Mouse (Mus musculus) liver, postnatal 0 days (tissue): ENCODE measurements around the gene Olfr685. TPM values are rescaled to one million over a fixed set of nuclear protein-coding genes. Genes with fewer than 3 reads are reported as not detected.

Experiments used
- ATAC-seq: fragments of 200-750 bp; cut with Nextera tagmentation; 2 replicates; pipeline ENCODE4 v1.8.0; 2017; ENCODE audit warnings: mild to moderate bottlenecking, moderate library complexity
- DNase-seq: peaks from one replicate; pipeline ENCODE4 v3.0.0-alpha.2; 2016
- H3K27ac ChIP-seq: fragments of 300-500 bp; sonication (generic); 2 replicates; pipeline ENCODE4 v1.5.1; 2014; ENCODE audit warnings: antibody characterized with exemption, moderate library complexity, mild to moderate bottlenecking, low read depth
- H3K27me3 ChIP-seq: fragments of 300-500 bp; sonication (generic); 2 replicates; pipeline ENCODE4 v1.6.1; 2014; ENCODE audit warnings: low read length, control low read depth, mixed read lengths; ENCODE audit not compliant: insufficient read depth
- H3K36me3 ChIP-seq: fragments of 300-500 bp; sonication (generic); replicated peaks from 2 replicates; pipeline ENCODE4 v1.6.1; 2014; ENCODE audit warnings: mild to moderate bottlenecking, control low read depth, low read length, moderate library complexity, mixed read lengths; ENCODE audit not compliant: insufficient read depth
- H3K4me1 ChIP-seq: fragments of 300-500 bp; sonication (generic); 2 replicates; pipeline ENCODE4 v1.6.1; 2014; ENCODE audit warnings: antibody characterized with exemption, mild to moderate bottlenecking, control low read depth; ENCODE audit not compliant: insufficient read depth
- H3K4me2 ChIP-seq: fragments of 300-500 bp; sonication (generic); 2 replicates; pipeline ENCODE4 v1.6.1; 2014; ENCODE audit warnings: low read depth, mild to moderate bottlenecking, low read length, moderate library complexity, mixed read lengths
- H3K4me3 ChIP-seq: fragments of 300-500 bp; sonication (generic); 2 replicates; pipeline ENCODE4 v1.5.1; 2014; ENCODE audit warnings: low read depth, low read length
- H3K9ac ChIP-seq: fragments of 300-500 bp; sonication (generic); replicated peaks from 2 replicates; pipeline ENCODE4 v1.6.1; 2014; ENCODE audit warnings: mild to moderate bottlenecking, moderate library complexity
- H3K9me3 ChIP-seq: fragments of 300-500 bp; sonication (generic); 2 replicates; pipeline ENCODE4 v1.6.1; 2016; ENCODE audit warnings: mild to moderate bottlenecking, control low read depth, low read length, mixed read lengths
- CTCF ChIP-seq: sonication (generic); IDR thresholded peaks from 2 replicates; pipeline ENCODE4 v1.5.1; 2016; ENCODE audit warnings: antibody characterized with exemption, low read depth
- EP300 ChIP-seq: IDR thresholded peaks from 2 replicates; pipeline ENCODE4 v1.6.1; 2016; ENCODE audit warnings: antibody characterized with exemption, low read depth, mild to moderate bottlenecking
- WGBS: fragments of 180-500 bp; shearing (Covaris S2); extraction: QIAGEN DNeasy Blood & Tissue Kit; methylation state at CpG from one replicate; pipeline ENCODE4 v1.1.7; 2014; ENCODE audit not compliant: insufficient replicate concordance; 5-methylcytosine and 5-hydroxymethylcytosine counted together
- polyA plus RNA-seq: library from polyadenylated mRNA; unstranded; fragments of >200 nt; fragmentation: Nextera tagmentation; extraction: Ambion mirVana; gene quantifications from 2 replicates; pipeline ENCODE4 v1.2.1, GENCODE M21; 2015

The Olfr685 gene
- polyA plus RNA-seq, 1 experiment from 2014 or later: not detected

DNA sequence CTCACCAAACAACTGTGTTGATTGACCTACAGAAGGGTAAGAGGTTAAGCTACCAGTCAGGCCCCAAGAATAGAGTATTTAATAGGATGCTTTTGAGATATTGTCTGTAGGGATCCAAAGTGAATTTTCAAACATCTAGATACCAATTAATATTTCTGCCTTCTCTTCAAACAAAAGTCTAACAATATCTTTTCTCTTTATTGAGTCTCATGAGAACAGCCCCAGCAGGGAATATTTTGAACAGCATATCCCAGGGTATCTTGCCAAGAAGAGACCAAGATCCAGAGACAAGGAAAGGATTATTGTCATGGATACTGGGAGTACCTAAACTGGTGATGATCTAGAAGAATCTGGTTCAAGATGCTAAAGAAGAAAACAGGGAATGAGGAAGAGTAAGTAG, 21.6 kb upstream of the Olfr685 start, which contains the start of gene Olfr686:
Gene Olfr686, minus strand, starts transcription at position 101 of the 400 bp plus-strand sequence.
- Histone ChIP-seq H3K4me1 (no peaks in the 10 kb centered on the region), H3K4me2 (no peak within 1 kb of the TSS), H3K4me3 (no peak within 1 kb of the TSS), H3K9ac (no peak within 1 kb of the TSS), H3K27ac (no peak within 1 kb of the TSS), H3K36me3 (no peaks in the 10 kb centered on the region), H3K9me3 (no peaks in the 10 kb centered on the region), H3K27me3 (no peaks in the 10 kb centered on the region)
- DNase-seq (no peak), ATAC-seq (no peak)
- TF ChIP-seq EP300: no peak
- TF ChIP-seq CTCF: no peak

DNA sequence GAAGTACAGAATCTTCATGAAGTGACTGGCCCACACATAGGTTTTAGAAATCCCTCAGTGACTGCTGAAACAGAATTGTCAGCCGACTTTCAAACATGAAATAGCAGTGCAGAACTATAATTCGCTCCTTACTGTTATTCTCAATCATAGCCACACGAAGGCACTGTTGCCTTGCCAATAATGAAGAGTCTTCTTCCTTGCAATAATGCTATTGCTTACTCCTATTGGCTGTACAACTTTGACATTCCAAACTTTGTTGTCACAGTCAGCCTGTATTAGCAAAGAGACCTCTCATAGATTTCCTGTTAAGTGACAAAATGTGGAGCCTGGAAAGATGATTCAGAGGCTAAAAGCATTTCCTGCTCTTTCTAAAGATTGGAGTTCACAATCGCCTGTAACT, 15.0 kb downstream of the Olfr685 start:
- H3K4me2 ChIP-seq: no peak overlapping the region
- no peaks in the 10 kb centered on the region for H3K4me1 ChIP-seq
- ATAC-seq: no peak
- H3K27me3 ChIP-seq: no peaks in the 10 kb centered on the region
- TF ChIP-seq CTCF (peak; percentile 51), EP300 (no peak)
- 47% methylated on average over 4 of the region's 4 CpGs for WGBS
- no peak overlapping the region for H3K9ac ChIP-seq
- H3K4me3 ChIP-seq: no peak overlapping the region
- H3K27ac ChIP-seq: no peak overlapping the region
- no peak for DNase-seq
- H3K9me3 ChIP-seq: no peaks in the 10 kb centered on the region
- H3K36me3 ChIP-seq: no peaks in the 10 kb centered on the region

DNA sequence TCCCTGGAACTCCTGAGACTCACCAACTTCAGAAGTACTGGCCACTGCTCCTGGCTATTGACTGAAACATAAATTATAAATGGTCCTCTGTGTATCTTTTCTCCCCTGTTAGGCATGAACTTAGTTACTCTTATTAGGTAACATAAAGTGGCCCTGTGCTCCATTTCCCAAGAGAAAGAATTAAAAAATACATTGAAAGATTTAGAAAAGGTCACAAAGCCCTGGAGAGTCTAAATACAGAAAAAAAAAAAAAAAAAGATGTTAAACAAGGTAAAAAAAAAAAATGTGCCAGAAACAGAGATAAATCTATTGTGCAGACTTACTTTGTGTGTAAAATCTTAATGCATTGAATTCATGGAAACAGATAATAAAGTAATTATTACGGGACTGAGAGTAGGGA, 22.3 kb downstream of the Olfr685 start, which contains the start of gene Olfr684:
Gene Olfr684, minus strand, starts transcription at position 101 of the 400 bp plus-strand sequence.
- H3K27me3 ChIP-seq: no peaks in the 10 kb centered on the region
- H3K9me3 ChIP-seq: no peaks in the 10 kb centered on the region
- no peak within 1 kb of the TSS for H3K4me2 ChIP-seq
- DNase-seq (no peak), ATAC-seq (no peak)
- no peak within 1 kb of the TSS for H3K4me3 ChIP-seq
- no peaks in the 10 kb centered on the region for H3K4me1 ChIP-seq
- TF ChIP-seq EP300: no peak
- TF ChIP-seq CTCF: no peak
- H3K27ac ChIP-seq: no peak within 1 kb of the TSS
- no peaks in the 10 kb centered on the region for H3K36me3 ChIP-seq
- WGBS: 55% methylated on average over 1 of the region's 1 CpGs
- H3K9ac ChIP-seq: no peak within 1 kb of the TSS

DNA sequence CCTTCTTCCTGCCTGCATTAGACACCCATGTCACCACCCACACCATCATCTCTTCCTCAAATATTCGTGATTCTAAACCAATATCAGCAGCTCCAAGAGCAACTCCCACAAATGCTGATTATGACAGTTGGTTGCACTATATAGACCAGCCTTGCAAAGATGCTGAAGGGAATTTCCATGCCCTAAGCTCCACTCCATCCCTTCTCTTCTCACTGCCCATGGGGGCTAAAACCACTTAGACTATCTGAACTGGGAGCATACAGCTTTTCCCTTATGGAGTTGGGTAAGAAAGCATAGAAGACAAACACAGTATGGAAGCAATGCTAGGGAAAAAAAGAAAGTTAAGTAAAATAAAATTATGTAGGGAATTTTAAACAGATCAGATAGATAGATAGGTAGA, 38.9 kb downstream of the Olfr685 start, which contains the start of gene Olfr683:
Gene Olfr683, minus strand, starts transcription at position 101 of the 400 bp plus-strand sequence.
- no peak for TF ChIP-seq EP300
- no peak for TF ChIP-seq CTCF
- Histone ChIP-seq H3K4me2 (no peak within 1 kb of the TSS), H3K4me3 (no peak within 1 kb of the TSS), H3K36me3 (no peaks in the 10 kb centered on the region), H3K9ac (no peak within 1 kb of the TSS), H3K4me1 (no peaks in the 10 kb centered on the region), H3K27ac (no peak within 1 kb of the TSS), H3K9me3 (no peaks in the 10 kb centered on the region), H3K27me3 (no peaks in the 10 kb centered on the region)
- 35% methylated on average over 1 of the region's 1 CpGs for WGBS
- ATAC-seq: no peak
- no peak for DNase-seq

DNA sequence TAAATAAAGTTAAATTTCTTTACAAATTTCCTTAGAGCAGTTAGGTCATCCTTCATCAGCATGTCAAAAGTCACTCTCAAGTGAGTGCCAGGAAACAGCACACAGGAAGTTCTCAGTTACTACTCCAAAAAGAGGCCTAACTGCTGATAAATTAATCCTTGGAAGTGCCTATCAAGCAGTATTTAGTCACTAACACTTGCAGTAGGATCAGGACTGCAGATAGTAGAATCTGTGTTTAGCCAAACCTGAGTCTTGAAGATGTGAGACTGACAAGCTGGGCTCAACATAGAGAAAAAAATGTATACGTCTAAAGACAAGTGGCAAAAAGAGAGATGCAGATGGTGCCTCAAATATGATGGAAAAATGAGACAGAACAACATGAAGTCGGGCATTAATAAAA, 44.5 kb downstream of the Olfr685 start:
- Histone ChIP-seq H3K9ac (no peak overlapping the region), H3K36me3 (no peaks in the 10 kb centered on the region), H3K4me2 (no peak overlapping the region), H3K27me3 (no peaks in the 10 kb centered on the region), H3K4me1 (no peaks in the 10 kb centered on the region), H3K27ac (no peak overlapping the region), H3K9me3 (no peaks in the 10 kb centered on the region), H3K4me3 (no peak overlapping the region)
- DNase-seq (no peak), ATAC-seq (no peak)
- TF ChIP-seq EP300 (no peak), CTCF (no peak)
- 56% methylated on average over 2 of the region's 2 CpGs for WGBS

Other genes starting within 250 kb of the Olfr685 start
- gene Olfr670, start 223.4 kb downstream of the Olfr685 start, polyA plus RNA-seq: not detected in 2 replicates
- not detected in 2 replicates for gene Olfr671, start 206.9 kb downstream of the Olfr685 start, polyA plus RNA-seq
- gene Olfr672, start 184.0 kb downstream of the Olfr685 start, polyA plus RNA-seq: not detected in 2 replicates
- gene Olfr675, start 157.6 kb downstream of the Olfr685 start, polyA plus RNA-seq: not detected in 2 replicates
- not detected in 2 replicates for gene Olfr676, start 153.3 kb downstream of the Olfr685 start, polyA plus RNA-seq
- gene Olfr677, start 134.6 kb downstream of the Olfr685 start, polyA plus RNA-seq: not detected in 2 replicates
- gene Olfr678, start 121.5 kb downstream of the Olfr685 start, polyA plus RNA-seq: not detected in 2 replicates
- gene Olfr679, start 104.8 kb downstream of the Olfr685 start, polyA plus RNA-seq: not detected in 2 replicates
- not detected in 2 replicates for gene Olfr680-ps1, start 93.2 kb downstream of the Olfr685 start, polyA plus RNA-seq
- not detected in 2 replicates for gene Olfr681, start 69.2 kb downstream of the Olfr685 start, polyA plus RNA-seq
- not detected in 2 replicates for gene Olfr683, start 39.0 kb downstream of the Olfr685 start, polyA plus RNA-seq
- gene Olfr684, start 22.4 kb downstream of the Olfr685 start, polyA plus RNA-seq: not detected in 2 replicates
- gene Olfr686, start 21.5 kb upstream of the Olfr685 start, polyA plus RNA-seq: not detected in 2 replicates
- gene Olfr688, start 102.1 kb upstream of the Olfr685 start, polyA plus RNA-seq: not detected in 2 replicates
- gene Olfr689, start 125.2 kb upstream of the Olfr685 start, polyA plus RNA-seq: not detected in 2 replicates
- gene Olfr690, start 148.1 kb upstream of the Olfr685 start, polyA plus RNA-seq: not detected in 2 replicates
- not detected in 2 replicates for gene Olfr691, start 156.3 kb upstream of the Olfr685 start, polyA plus RNA-seq
- not detected in 2 replicates for gene Olfr692, start 182.2 kb upstream of the Olfr685 start, polyA plus RNA-seq
- not detected in 2 replicates for gene Gm5901, start 189.0 kb upstream of the Olfr685 start, polyA plus RNA-seq
- 10.3 and 11.1 TPM in 2 replicates for gene Fam160a2, start 214.0 kb upstream of the Olfr685 start, polyA plus RNA-seq
- not detected in 2 replicates for gene Cnga4, start 218.6 kb upstream of the Olfr685 start, polyA plus RNA-seq
- not detected in 2 replicates for gene Cckbr, start 239.7 kb upstream of the Olfr685 start, polyA plus RNA-seq